Mouse (Mus musculus) liver, postnatal 0 days (tissue): ENCODE results near the gene Cd48. TPM values are rescaled to one million over a fixed set of nuclear protein-coding genes. Genes with fewer than 3 reads are reported as not detected.

ENCODE experiments used
- ATAC-seq: fragments of 200-750 bp; cut with Nextera tagmentation; 2 replicates; pipeline ENCODE4 v1.8.0; 2017; ENCODE audit warnings: mild to moderate bottlenecking, moderate library complexity
- DNase-seq: peaks from one replicate; pipeline ENCODE4 v3.0.0-alpha.2; 2016
- H3K27ac ChIP-seq: fragments of 300-500 bp; sonication (generic); 2 replicates; pipeline ENCODE4 v1.5.1; 2014; ENCODE audit warnings: antibody characterized with exemption, moderate library complexity, mild to moderate bottlenecking, low read depth
- H3K27me3 ChIP-seq: fragments of 300-500 bp; sonication (generic); 2 replicates; pipeline ENCODE4 v1.6.1; 2014; ENCODE audit warnings: low read length, control low read depth, mixed read lengths; ENCODE audit not compliant: insufficient read depth
- H3K36me3 ChIP-seq: fragments of 300-500 bp; sonication (generic); replicated peaks from 2 replicates; pipeline ENCODE4 v1.6.1; 2014; ENCODE audit warnings: mild to moderate bottlenecking, control low read depth, low read length, moderate library complexity, mixed read lengths; ENCODE audit not compliant: insufficient read depth
- H3K4me1 ChIP-seq: fragments of 300-500 bp; sonication (generic); 2 replicates; pipeline ENCODE4 v1.6.1; 2014; ENCODE audit warnings: antibody characterized with exemption, mild to moderate bottlenecking, control low read depth; ENCODE audit not compliant: insufficient read depth
- H3K4me2 ChIP-seq: fragments of 300-500 bp; sonication (generic); 2 replicates; pipeline ENCODE4 v1.6.1; 2014; ENCODE audit warnings: low read depth, mild to moderate bottlenecking, low read length, moderate library complexity, mixed read lengths
- H3K4me3 ChIP-seq: fragments of 300-500 bp; sonication (generic); 2 replicates; pipeline ENCODE4 v1.5.1; 2014; ENCODE audit warnings: low read depth, low read length
- H3K9ac ChIP-seq: fragments of 300-500 bp; sonication (generic); replicated peaks from 2 replicates; pipeline ENCODE4 v1.6.1; 2014; ENCODE audit warnings: mild to moderate bottlenecking, moderate library complexity
- H3K9me3 ChIP-seq: fragments of 300-500 bp; sonication (generic); 2 replicates; pipeline ENCODE4 v1.6.1; 2016; ENCODE audit warnings: mild to moderate bottlenecking, control low read depth, low read length, mixed read lengths
- CTCF ChIP-seq: sonication (generic); IDR thresholded peaks from 2 replicates; pipeline ENCODE4 v1.5.1; 2016; ENCODE audit warnings: antibody characterized with exemption, low read depth
- EP300 ChIP-seq: IDR thresholded peaks from 2 replicates; pipeline ENCODE4 v1.6.1; 2016; ENCODE audit warnings: antibody characterized with exemption, low read depth, mild to moderate bottlenecking
- WGBS: fragments of 180-500 bp; shearing (Covaris S2); extraction: QIAGEN DNeasy Blood & Tissue Kit; methylation state at CpG from one replicate; pipeline ENCODE4 v1.1.7; 2014; ENCODE audit not compliant: insufficient replicate concordance; 5-methylcytosine and 5-hydroxymethylcytosine counted together
- microRNA-seq: library from miRNA; unstranded; fragments of <30 nt; microRNA quantifications from one replicate; pipeline ENCODE4, GENCODE M21; 2016
- polyA plus RNA-seq: library from polyadenylated mRNA; unstranded; fragments of >200 nt; fragmentation: Nextera tagmentation; extraction: Ambion mirVana; gene quantifications from 2 replicates; pipeline ENCODE4 v1.2.1, GENCODE M21; 2015

Cd48 gene
- polyA plus RNA-seq, 1 experiment from 2014 or later, result 17.9 TPM

- DNase-seq, result no peak
- Histone ChIP-seq H3K9me3 (no peaks in the 10 kb centered on the region), H3K4me1 (no peaks in the 10 kb centered on the region), H3K4me2 (no peak overlapping the region), H3K27ac (no peak overlapping the region), H3K9ac (no peak overlapping the region), H3K36me3 (no peaks in the 10 kb centered on the region), H3K27me3 (no peaks in the 10 kb centered on the region), H3K4me3 (no peak overlapping the region)
- ATAC-seq, result no peak
- WGBS, result 81% methylated on average over 2 of the region's 2 CpGs
- TF ChIP-seq EP300 (no peak), CTCF (no peak)
These were observed 33.6 kb downstream of the Cd48 start for GRCm38 (mm10) chr1:171715434-171715833.

GRCm38 (mm10) chr1:171716232-171716631 is 34.4 kb downstream of the Cd48 start:
- 75% methylated on average over 1 of the region's 1 CpGs for WGBS
- Histone ChIP-seq H3K27ac (no peak overlapping the region), H3K36me3 (no peaks in the 10 kb centered on the region), H3K27me3 (no peaks in the 10 kb centered on the region), H3K4me2 (no peak overlapping the region), H3K4me3 (no peak overlapping the region), H3K9ac (no peak overlapping the region), H3K4me1 (no peaks in the 10 kb centered on the region), H3K9me3 (no peaks in the 10 kb centered on the region)
- ATAC-seq, result no peak
- no peak for DNase-seq
- no peak for TF ChIP-seq CTCF
- no peak for TF ChIP-seq EP300

DNA sequence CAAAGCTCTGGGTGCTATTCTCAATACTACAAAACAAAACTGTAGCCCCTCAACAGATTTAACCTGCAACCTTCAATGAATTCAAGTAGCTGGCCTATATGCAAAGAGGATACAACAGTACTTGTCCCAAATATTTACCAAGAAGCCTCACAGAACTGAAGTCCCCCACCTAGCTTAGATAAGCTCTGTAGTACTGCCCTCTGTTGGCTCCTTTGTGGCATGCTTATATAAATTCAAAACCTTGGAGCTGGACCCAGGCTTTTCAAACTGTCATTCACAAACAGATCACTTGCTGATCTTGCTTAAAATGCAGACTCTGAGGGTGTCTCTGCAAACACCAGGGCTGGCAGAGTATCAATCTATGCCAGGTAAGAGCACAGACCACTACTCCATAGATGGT is 49.4 kb downstream of the Cd48 start:
- H3K4me3 ChIP-seq, result no peak overlapping the region
- H3K36me3 ChIP-seq, result no peaks in the 10 kb centered on the region
- ATAC-seq (no peak), DNase-seq (no peak)
- H3K4me2 ChIP-seq, result no peak overlapping the region
- no peak for TF ChIP-seq CTCF
- H3K27me3 ChIP-seq, result no peaks in the 10 kb centered on the region
- H3K4me1 ChIP-seq, result no peaks in the 10 kb centered on the region
- H3K9me3 ChIP-seq, result 0 out of 2 replicates have a peak, but pooled peaks cover 2% of the 10 kb centered on the region
- no peak overlapping the region for H3K27ac ChIP-seq
- H3K9ac ChIP-seq, result no peak overlapping the region

DNA sequence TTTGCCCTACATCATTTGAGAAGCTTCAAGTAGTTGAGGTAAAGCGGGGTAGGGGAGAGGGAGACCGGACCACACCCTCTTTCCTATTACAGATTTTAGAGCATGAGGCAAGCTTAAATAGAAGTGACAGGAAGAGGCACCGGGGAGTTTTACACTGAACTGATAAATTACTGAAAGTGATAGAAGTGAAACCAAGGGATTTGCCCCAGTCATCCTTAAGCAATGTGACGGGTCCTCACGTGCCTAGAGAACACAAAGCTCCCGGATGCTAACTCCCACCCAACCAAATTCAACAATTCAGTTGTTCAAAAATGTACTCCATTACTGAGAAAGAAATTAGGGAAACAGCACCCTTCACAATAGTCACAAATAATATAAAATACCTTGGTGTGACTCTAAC is 53.1 kb downstream of the Cd48 start:
- Histone ChIP-seq H3K36me3 (no peaks in the 10 kb centered on the region), H3K27me3 (no peaks in the 10 kb centered on the region), H3K27ac (no peak overlapping the region), H3K9ac (no peak overlapping the region), H3K4me1 (no peaks in the 10 kb centered on the region), H3K4me2 (no peak overlapping the region), H3K4me3 (no peak overlapping the region), H3K9me3 (no peaks in the 10 kb centered on the region)
- TF ChIP-seq CTCF (no peak), EP300 (no peak)
- DNase-seq (no peak), ATAC-seq (no peak)
- WGBS, result 54% methylated on average over 6 of the region's 6 CpGs

GRCm38 (mm10) chr1:171748127-171748969 is 66.5 kb downstream of the Cd48 start:
- WGBS, result 65% methylated on average over 3 of the region's 3 CpGs

More at GRCm38 (mm10) chr1:171748127-171748969, 66.5 kb downstream of the Cd48 start:
- Histone ChIP-seq H3K9me3 (no peaks in the 10 kb centered on the region), H3K4me2 (no peak overlapping the region), H3K4me1 (no peaks in the 10 kb centered on the region), H3K4me3 (no peak overlapping the region), H3K36me3 (no peaks in the 10 kb centered on the region), H3K27ac (no peak overlapping the region), H3K9ac (no peak overlapping the region), H3K27me3 (no peaks in the 10 kb centered on the region)
- DNase-seq, result no peak
- ATAC-seq, result no peak
- TF ChIP-seq EP300 (no peak), CTCF (no peak)

Small RNA genes within 50 kb of the gene (microRNA-seq; reads per million reads assigned to microRNA genes)
- not detected for gene Mir7683

Other genes starting within 250 kb of the Cd48 start
- 57.9 and 61.7 TPM in 2 replicates for gene F11r, start 244.5 kb upstream of the Cd48 start, polyA plus RNA-seq
- gene Alyref2, start 178.5 kb upstream of the Cd48 start, polyA plus RNA-seq, result 8.4 and 8.9 TPM in 2 replicates
- not detected in 2 replicates for gene Itln1, start 146.7 kb upstream of the Cd48 start, polyA plus RNA-seq
- 0.85 and 1.1 TPM in 2 replicates for gene Cd244a, start 122.8 kb upstream of the Cd48 start, polyA plus RNA-seq
- 1.4 and 2.2 TPM in 2 replicates for gene Ly9, start 74.6 kb upstream of the Cd48 start, polyA plus RNA-seq
- 5.7 and 6.1 TPM in 2 replicates for gene Slamf7, start 29.0 kb upstream of the Cd48 start, polyA plus RNA-seq
- 2.4 and 2.5 TPM in 2 replicates for gene Slamf1, start 85.1 kb downstream of the Cd48 start, polyA plus RNA-seq
- gene Cd84, start 157.7 kb downstream of the Cd48 start, polyA plus RNA-seq, result 10.8 and 11.2 TPM in 2 replicates
- gene Gm10521, start 213.7 kb downstream of the Cd48 start, polyA plus RNA-seq, result 0.07 TPM in 1 of 2 replicates, not detected in the other
- 6.8 and 7.2 TPM in 2 replicates for gene Slamf6, start 235.5 kb downstream of the Cd48 start, polyA plus RNA-seq